Mouse (Mus musculus): ENCODE measurements at regions not wholly inside any gene's neighbourhood (a gene's known extent, or its start where the extent isn't known, plus 50 kb on each side); places are given as distances from the start of the nearest gene placed in this dataset.

GRCm38 (mm10) chr12:26903073-26903893 lies 434.3 kb downstream of the Cmpk2 start:
- DNase-seq (ENCODE audit: low read depth in 2 of 2, low spot score in 2 of 2) = no peak

GRCm38 (mm10) chr12:26891190-26891589 lies 422.2 kb downstream of the Cmpk2 start:
- DNase-seq (ENCODE audit: low read depth in 2 of 2, low spot score in 2 of 2) = no peak

DNA sequence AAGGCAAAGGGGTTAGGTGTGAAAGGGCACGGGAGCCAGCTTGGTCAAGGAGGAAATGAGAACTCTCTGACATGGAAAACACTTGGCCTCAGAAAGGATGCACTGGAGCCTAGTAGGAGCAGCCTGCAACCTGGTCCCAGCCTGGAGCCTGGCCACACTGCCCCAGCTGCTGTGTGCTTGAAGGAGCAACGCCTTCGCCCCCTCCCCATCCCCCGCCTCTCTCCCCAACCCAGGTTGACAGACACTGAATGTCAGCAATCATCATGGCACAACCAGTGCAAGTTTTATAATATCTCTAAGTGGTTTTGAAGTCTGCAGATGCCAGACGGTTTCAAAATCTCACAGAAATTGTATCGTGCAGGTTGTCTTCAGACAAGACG lies 417.6 kb downstream of the Cmpk2 start:
- DNase-seq (ENCODE audit: low read depth in 2 of 2, low spot score in 2 of 2) = no peak

DNA sequence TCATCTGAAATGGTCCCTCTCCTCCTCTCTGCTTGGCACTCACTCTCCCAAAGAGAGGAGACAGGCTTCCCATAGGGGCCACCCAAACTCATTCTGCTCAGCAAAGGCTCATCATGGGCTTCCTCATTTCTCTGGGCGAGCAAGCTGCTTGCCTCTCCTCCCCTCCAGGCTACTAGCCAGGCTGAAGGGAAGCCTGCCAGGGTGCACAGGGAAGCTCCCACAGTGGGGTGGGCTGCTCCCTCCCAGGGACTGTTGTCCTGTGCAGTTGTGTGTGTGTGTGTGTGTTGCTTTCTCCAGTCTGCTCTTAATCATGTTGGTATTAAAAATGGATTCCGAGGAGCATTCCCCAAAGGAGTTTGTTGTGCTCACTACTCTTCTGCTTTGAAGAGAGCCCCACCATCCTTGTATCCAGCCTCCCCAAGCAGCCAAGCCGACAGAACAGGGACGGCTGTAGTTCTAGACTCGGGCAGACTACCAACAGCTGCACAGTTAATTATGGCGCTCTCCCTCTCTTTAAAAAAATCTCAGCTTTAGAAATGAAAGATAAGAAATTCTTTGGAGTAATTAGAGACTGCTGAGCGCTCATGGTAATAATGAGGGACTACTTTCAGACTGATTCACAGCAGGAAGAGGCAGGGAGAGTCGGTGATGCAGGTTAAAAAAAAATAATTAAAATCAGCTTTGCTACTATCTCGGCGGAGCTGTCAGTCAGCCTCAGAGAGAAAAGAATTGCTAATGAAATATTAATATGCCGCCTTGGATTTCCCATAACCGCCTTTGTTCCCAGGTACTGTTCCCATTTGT lies 417.0 kb downstream of the Cmpk2 start:
- no peak for DNase-seq (ENCODE audit: low read depth in 2 of 2, low spot score in 2 of 2)

DNA sequence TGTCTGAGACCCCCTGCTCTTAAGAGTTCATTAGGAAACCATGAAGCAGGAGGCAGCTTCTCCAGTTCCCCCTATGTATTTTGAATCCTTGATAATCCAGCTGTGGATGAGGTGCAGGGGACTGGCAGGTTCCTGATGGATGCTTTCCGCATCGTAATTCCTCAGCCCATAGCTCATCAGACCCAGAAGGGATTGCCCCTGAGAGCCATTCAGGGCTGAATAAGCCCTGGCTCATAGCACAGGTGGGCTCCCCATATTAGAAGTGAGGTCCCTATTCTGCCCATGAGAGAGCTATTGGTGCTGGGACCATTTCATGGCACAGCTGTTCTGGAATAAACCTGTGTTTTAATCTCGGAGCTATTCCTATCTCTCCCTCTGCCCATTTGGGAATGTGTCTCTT lies 416.1 kb downstream of the Cmpk2 start:
- DNase-seq (ENCODE audit: low read depth in 2 of 2, low spot score in 2 of 2) = no peak

DNA sequence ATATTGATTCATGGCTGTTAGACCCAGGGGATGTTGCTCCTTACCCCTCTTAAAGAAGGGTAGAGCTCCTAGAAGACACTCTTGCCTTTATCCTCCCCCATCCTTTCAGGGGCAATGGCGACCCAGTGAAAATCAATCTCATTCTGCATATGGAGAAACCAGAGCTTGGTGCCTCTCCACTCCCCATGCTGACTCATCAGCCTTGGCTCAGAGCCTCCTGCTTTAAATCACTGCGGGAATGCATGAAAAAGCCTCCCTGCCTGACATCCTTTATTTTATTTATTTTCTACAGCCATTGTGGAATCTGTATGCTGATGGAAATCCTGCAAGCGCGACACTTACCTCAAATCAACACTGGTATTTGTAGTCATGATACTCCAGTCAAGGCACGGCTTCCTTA lies 415.2 kb downstream of the Cmpk2 start:
- no peak for DNase-seq (ENCODE audit: low read depth in 2 of 2, low spot score in 2 of 2)

GRCm38 (mm10) chr12:26877691-26878121 lies 408.7 kb downstream of the Cmpk2 start:
- no peak for DNase-seq (ENCODE audit: low read depth in 2 of 2, low spot score in 2 of 2)

DNA sequence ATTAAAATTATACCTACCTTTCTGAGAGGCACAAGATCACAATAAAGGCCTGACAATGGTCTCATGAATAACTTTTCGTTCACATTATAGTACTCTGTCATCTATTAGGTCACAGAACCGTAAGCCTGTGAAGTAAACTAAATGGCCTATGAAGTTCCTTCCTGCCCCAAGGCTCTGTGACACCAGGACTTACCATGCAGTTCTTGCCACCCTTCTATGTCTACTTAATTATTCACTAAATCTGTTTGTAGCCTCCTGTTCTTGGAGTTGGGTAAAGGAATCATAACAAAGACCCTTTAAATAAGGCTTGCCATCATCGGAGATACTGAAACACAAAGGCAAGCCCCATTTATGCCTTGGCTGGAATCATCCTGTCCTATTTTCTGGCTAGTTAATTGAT lies 408.3 kb downstream of the Cmpk2 start:
- DNase-seq (ENCODE audit: low read depth in 2 of 2, low spot score in 2 of 2) = no peak

DNA sequence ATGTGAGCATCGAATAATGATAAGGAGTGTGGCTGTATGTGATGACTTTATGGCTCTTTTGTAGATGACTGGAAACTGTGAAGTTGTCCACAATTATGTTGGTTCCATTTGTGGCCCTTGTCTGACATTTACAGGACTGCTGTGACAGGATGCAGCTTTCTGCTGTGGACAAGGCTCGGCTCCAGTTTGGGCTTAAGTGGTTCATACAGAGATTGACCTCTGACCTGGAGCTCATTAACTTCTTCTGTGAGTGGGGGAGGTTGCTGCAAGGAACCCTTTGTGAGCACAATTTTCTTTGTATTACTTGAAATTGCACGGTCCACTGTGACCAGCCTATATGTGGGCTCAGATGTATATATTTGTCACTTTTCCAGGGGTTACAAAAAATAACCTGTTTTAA lies 403.5 kb downstream of the Cmpk2 start:
- no peak for DNase-seq (ENCODE audit: low read depth in 2 of 2, low spot score in 2 of 2)

DNA sequence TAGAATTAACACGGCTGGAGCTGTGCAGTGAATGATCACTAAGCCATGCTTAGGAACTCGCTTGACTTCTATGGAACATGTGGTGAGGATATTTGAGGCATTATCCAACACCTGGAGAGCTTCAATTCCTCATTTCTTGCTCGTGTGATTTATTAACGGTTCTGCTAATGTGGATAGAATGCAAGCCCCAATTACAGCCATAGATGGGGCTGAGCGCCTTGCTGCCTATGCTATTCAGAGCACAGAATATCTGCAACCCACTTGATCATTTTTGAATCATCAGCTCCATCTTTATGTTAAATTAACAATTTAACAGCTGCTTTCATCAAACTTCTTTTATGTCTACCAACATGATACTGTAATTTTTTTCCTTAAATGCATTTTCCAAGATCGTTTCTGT lies 398.7 kb downstream of the Cmpk2 start:
- no peak for DNase-seq (ENCODE audit: low read depth in 2 of 2, low spot score in 2 of 2)

GRCm38 (mm10) chr12:26855091-26855516 lies 386.1 kb downstream of the Cmpk2 start:
- no peak for DNase-seq (ENCODE audit: low read depth in 2 of 2, low spot score in 2 of 2)

GRCm38 (mm10) chr12:26844917-26845316 lies 375.9 kb downstream of the Cmpk2 start:
- DNase-seq (ENCODE audit: low read depth in 2 of 2, low spot score in 2 of 2) = no peak

DNA sequence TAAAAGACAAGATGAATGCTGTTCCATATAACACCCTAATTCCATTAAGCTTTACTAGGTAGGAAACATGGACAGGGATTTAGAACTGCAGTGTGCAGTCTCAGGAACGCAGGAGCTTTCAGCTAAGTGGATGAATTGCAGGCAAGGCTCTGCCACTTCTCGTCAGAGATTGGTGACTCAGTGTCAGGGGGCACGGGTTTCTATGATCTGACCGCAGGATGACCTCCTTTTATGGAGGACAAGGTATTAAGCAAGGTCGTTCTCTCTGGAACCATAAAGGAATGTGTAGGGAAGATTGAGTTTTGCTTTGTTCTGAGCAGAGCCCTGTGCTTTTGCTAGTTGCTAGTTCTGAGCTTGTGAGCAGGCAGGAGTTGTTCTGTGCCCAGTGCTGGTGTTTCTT lies 373.7 kb downstream of the Cmpk2 start:
- no peak for DNase-seq (ENCODE audit: low read depth in 2 of 2, low spot score in 2 of 2)

GRCm38 (mm10) chr12:26821257-26821968 lies 352.4 kb downstream of the Cmpk2 start:
- no peak for DNase-seq (ENCODE audit: low read depth in 2 of 2, low spot score in 2 of 2)

DNA sequence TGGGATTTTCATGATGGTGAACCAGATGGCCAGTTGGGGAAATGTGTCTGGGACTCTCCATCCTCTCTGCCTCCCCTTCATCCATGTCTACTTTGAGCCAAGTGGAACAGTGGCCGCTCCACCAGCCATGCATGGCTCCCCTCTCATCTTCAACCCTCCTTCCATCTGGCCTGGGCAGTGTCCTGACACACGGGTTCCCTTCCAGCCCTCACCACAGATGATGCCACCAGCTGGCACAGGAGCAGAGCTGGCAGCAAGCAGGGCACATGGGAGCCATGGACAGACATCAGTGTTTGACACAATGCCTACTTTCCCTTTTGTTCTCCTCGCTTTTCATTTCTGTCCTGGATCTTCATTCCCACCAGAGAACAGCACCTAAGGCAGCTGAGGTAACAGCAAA lies 348.9 kb downstream of the Cmpk2 start:
- no peak for DNase-seq (ENCODE audit: low read depth in 2 of 2, low spot score in 2 of 2)

DNA sequence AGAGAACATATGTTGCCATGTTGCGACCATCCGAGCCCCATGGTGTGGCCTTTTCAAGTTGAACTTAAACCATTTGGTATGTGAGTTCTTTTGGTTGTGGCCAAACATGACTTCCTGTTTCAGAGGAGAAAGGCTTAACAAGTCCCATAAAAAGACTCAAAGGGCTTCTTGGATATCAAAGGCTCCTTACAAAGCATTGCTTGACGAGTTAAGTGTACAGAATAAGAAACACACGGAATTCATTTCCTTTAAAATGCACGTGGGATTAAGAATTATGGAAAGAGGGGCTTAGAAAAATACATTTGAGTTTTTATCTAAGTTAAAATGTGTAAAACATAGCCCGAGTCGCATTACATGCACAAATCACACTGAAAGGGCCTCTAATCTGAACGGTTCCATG lies 346.8 kb downstream of the Cmpk2 start:
- no peak for DNase-seq (ENCODE audit: low read depth in 2 of 2, low spot score in 2 of 2)

DNA sequence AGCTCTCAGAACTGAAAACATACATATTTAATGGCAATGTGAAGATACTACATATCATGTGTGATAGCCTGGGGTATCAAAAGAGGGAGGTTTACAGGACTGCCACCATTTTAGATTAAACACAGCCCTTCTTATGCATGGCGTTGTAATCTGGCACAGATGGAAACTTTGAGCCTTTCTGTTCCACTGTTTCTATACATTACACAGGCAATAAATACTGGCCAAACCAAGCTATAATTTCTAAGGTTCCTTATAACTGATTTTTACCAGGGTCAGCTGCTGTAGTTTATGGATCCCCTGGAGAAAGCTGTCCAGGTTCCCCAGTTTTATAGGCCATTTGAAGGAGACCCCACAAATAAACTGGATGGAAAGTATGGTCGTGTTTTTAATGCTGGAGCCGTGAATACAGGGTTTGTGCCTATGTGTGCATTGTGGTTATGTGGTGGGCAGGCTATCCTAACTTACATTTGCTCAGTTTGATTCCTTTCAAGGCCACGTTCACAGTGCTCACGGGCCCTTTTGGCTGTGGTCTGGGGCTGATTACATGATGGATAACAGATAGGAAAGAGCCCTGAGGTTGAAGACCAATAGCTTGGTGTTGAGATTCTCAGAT lies 341.7 kb downstream of the Cmpk2 start:
- no peak for DNase-seq (ENCODE audit: low read depth in 2 of 2, low spot score in 2 of 2)

- no peak for DNase-seq (ENCODE audit: low read depth in 2 of 2, low spot score in 2 of 2)
These were observed 340.7 kb downstream of the Cmpk2 start for GRCm38 (mm10) chr12:26809670-26810069.

DNA sequence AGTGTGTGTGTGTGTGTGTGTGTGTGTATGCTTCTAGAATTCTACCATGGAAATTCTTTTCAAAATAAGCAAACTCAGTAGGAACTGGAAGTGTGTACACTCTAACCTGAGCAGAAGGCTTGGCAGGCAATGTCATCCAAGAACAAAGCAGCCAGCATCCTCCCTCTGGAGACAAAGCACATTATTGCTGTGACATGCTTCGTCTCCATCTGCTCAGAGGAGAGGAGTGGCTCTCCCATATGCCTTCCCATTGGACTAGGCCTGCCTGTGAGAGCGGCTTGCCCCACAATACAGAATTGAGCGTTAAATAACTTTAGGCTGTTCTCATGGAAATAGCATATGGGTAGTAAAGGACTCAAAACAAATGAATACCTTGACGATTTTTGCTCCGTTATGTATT lies 333.5 kb downstream of the Cmpk2 start:
- no peak for DNase-seq (ENCODE audit: low read depth in 2 of 2, low spot score in 2 of 2)

DNA sequence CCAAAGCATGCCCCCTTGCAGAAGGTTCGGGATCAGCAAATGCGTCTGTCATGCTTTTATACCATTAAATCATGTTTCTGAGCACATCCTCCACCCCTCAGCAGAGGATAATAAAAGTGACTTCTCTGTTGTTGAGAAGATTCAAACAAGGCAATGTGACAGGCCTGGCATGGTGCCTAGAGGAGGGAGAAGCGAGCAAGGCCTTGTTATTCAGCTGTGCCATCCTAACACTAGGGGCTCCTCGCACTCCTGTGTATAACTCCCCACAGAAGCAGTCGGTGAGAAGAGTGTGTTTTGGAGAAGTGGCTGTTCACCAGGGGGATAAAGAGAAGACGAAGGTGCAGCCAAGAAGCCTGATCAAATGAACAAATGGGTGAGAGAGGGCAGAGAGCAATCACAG lies 330.3 kb downstream of the Cmpk2 start:
- no peak for DNase-seq (ENCODE audit: low read depth in 2 of 2, low spot score in 2 of 2)

DNA sequence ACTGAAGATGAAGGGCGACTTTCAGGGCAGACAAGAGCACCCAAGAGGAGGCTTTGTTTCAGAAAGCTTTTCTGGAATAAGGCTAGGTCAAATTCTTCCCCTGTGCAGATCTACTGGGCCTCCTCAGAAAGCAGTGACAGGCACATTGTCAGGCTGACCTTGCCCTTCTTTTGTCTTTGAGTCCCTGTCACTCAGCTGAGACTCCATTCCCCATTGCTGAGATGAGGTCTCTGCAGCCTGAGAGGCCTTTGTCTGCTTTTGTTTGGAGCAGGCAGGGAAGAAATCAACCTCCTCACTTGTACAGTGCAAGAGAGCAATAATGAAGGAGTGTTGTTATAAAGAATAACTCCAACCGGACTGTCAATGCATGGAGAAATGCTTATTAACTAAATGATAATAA lies 327.4 kb downstream of the Cmpk2 start:
- no peak for DNase-seq (ENCODE audit: low read depth in 2 of 2, low spot score in 2 of 2)
